Mouse (Mus musculus) monocyte, adult 59 days (primary cell): ENCODE data around the gene Btg1. TPM values are rescaled to one million over a fixed set of nuclear protein-coding genes. Genes with fewer than 3 reads are reported as not detected.

ENCODE experiments used
- total RNA-seq, 2 experiments: library from RNA; stranded (reverse); gene quantifications; one replicate each; pipeline ENCODE4 v1.2.4; 2023

Btg1 gene
- 1,000 to 10,000 TPM; 1,226 to 1,357 TPM for total RNA-seq

DNA sequence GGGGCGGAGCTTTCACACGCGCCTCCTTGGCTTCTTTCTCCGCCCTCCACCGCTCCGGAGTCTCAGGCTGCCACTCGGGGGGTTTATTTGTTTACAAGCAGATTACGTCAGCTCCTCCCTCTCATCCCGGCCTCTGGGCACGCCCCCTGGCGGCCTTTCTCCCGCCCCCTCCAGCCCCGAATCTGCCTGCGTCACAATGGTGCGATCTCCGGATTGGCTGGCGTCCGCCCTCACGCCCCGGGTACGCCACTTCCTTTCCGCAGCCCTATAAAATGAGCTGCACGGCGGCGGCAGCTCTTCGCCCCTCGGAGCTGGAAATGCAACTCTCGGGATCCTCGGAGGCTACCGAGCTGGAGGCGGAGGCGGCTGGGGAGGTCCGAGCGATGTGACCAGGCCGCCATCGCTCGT lies at the start of gene Btg1:
Gene Btg1 (plus strand): TSS at position 298 of the 408 bp plus-strand sequence.

